Mouse (Mus musculus) thymus, postnatal 36 days (tissue): ENCODE measurements around the gene Mtf2.
"Not testable (repeated sequence)": the region's sequence is repeated elsewhere in the genome, so short reads cannot be mapped to it uniquely, and the experiment has no call there.

ENCODE experiments used
- DNase-seq, 2 experiments: peaks; one replicate each; pipeline ENCODE4 v3.0.0; 2022; ENCODE audit warnings: mixed read lengths in 2 of 2

Mtf2 gene

GRCm38 (mm10) chr5:108065465-108066411 lies at the start of gene Mtf2:
Gene Mtf2, plus strand, starts transcription at chr5:108065674.
- DNase-seq: peak; percentile 97

DNA sequence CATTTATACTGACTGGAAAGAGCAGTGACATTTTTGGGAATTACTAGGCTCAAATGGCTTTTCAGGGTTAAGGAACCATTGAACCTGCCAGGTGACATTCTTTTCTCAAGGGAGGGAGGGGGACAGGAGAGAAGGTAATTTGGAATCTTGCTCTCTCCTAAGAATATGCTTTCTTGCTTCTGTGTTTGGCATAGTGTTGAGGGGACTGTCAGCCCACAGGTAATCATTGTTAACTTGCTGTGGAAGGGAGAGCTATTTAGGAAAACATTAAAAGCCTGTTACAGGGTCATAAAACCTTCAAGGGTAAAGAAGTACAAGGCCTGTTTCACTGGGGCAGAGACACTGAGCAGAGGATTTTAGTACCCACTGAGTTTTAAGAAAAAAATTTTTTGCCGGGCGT lies 48.2 kb upstream of the Mtf2 start:
- no peak for DNase-seq

GRCm38 (mm10) chr5:108019367-108019766 lies 46.1 kb upstream of the Mtf2 start:
- no peak for DNase-seq

DNA sequence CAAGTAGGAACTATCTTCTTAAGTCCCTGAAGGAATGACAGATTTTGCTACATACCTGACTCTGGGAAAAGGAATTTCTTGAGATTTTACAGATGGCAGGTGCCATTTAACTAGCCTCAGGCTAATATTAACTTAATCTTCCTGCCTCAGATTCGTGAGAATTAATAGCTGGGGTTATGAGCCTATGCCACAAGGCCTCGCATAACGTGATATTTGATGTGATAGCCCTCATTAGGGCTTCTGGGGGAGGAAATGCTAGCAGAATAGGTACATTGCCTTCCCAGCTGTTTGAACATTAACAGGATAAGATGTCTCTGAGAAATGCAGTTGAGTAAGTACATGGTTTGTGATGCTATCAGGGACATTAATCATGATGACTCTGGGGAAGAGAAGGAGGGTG lies 44.1 kb upstream of the Mtf2 start:
- no peak for DNase-seq

GRCm38 (mm10) chr5:108028230-108028629 lies 37.2 kb upstream of the Mtf2 start:
- DNase-seq: no peak

- DNase-seq: not testable (repeated sequence)
These were observed 36.5 kb upstream of the Mtf2 start for GRCm38 (mm10) chr5:108028797-108029536.

GRCm38 (mm10) chr5:108029968-108030367 lies 35.5 kb upstream of the Mtf2 start:
- no peak for DNase-seq

GRCm38 (mm10) chr5:108031267-108031666 lies 34.2 kb upstream of the Mtf2 start:
- DNase-seq: no peak

DNA sequence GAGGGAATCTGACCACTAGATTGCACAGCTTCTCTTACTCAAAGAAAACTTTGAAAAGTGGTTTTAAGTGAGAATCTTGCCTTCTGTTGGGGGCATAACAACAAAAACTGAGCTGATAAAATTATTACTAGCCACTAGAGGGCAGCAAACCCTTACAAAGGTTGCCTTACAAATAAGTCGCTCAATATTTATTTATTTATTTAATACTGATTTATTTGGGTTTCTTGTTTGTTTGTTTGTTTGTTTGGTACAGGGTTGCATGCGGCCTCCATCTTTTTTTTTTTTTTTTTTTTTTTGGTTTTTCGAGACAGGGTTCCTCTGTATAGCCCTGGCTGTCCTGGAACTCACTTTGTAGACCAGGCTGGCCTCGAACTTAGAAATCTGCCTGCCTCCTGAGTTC lies 31.3 kb upstream of the Mtf2 start:
- DNase-seq: no peak

GRCm38 (mm10) chr5:108035523-108035922 lies 30.0 kb upstream of the Mtf2 start:
- DNase-seq: no peak

GRCm38 (mm10) chr5:108042061-108042460 lies 23.4 kb upstream of the Mtf2 start:
- DNase-seq: no peak

GRCm38 (mm10) chr5:108043908-108044307 lies 21.6 kb upstream of the Mtf2 start:
- no peak for DNase-seq

DNA sequence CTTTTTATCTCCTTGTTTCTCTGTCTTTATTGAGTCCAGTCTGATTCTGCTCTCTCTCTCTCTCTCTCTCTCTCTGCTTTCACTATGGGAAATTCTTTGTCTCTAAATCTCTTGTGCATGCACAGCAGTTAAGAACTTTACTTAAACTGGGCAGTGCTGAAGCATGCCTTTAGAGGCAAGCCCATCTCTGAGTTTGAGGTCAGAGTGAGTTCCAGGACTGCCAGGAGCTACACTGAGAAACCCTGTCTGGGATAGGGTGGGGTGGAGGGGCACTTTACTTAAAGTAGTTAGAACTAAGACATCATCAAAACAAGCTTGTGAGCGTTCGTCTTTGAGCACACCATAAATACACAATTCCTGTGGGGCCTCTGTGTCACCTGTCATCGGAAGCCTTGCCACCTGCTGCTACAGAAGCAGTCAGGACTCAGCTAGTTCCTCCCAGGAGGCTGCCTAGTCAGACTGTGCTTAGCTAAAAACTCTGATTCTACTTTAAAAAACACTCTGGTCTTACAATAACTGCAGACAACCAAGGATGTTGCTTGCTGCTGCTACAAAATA lies 15.7 kb upstream of the Mtf2 start:
- DNase-seq: peak; percentile 40 to 69

DNA sequence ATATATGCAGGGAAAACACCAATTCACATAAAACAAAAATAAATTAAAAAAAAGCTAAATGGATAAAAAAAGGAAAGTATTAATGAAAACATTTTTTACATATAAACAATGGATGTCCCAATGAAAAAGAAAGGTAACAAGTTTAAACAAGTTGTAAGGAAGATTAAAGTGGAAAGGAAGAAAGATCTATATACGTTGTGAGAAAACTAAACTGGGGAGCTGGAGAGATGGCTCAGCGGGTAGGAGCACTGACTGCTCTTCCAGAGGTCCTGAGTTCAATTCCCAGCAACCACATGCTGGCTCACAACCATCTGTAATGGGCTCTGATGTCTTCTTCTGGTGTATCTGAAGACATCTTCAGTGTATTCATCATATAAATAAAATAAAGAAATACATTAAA lies 14.4 kb upstream of the Mtf2 start:
- no peak for DNase-seq

DNA sequence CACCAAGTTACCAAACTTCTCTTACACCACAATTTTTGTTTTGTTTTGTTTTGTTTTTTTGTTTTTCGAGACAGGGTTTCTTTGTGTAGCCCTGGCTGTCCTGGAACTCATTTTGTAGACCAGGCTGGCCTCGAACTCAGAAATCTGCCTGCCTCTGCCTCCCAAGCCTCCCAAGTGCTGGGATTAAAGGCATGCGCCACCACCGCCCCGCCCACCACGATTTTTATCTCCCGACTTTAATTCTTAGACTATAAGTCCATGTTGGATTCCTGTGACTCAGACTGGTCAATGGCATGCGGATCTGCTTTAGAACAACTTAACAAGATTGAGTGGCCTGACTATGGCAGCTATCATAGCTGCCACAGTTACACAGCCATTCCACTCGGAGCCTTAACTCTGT lies 13.7 kb upstream of the Mtf2 start:
- not testable (repeated sequence) for DNase-seq

- no peak for DNase-seq
These were observed 13.3 kb upstream of the Mtf2 start for GRCm38 (mm10) chr5:108052200-108052599.

DNA sequence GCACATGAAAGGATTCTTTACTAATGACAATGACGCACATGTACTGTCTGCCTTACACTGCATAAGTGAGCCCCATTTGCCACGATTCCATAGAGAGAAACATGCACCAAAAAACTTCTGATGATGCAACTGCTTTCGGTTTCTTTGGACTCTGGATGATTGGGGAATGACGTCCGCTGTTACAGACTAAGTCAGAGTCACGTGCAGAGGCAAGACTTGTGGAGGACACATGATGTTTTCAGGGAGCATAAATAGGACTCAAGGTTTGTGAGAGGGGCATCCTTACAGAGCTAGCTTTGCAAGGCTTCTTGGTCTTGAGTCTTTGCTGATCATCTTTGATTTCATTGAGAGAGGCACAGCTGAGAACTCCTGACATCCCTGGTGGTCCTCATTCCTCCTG lies 11.9 kb upstream of the Mtf2 start:
- DNase-seq: no peak

GRCm38 (mm10) chr5:108060413-108060812 lies 5.1 kb upstream of the Mtf2 start:
- no peak for DNase-seq

GRCm38 (mm10) chr5:108072301-108072700 lies 6.8 kb downstream of the Mtf2 start:
- DNase-seq: no peak

DNA sequence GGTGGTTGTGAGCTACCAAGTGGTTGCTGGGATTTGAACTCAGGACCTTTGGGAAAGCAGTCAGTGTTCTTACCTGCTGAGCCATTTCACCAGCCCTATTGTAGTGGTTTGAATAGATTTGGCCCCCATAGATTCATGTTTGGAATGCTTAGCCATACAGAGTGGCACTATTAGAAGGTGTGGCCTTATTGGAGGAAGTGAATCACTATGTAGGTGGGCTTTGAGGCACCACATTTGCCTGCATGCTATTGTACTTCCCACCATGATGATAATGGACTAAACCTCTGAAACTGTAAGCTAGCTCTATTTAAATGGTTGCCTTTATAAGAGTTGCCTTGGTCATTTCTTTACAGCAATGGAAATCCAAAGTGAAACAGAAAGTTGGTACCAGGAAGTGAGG lies 10.8 kb downstream of the Mtf2 start:
- no peak for DNase-seq

- DNase-seq: no peak
These were observed 11.5 kb downstream of the Mtf2 start for GRCm38 (mm10) chr5:108076833-108077540.

DNA sequence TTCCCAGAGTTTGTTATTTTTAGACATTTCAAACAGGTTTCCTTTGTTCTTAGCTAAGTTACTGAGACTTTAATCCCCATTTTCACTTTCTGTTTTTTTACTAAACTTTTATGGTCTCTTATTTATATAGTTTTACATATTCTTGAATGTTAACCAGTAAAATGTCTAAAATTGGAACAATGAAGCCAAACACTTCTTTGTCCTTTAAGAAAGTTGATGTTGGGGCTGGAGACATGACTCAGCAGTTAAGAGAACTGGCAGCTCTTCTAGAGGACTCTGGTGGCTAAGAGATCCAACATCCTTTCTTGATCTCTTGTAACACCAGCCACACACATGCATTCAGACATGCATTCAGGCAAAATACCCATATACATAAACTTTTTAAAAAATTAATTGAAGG lies 14.1 kb downstream of the Mtf2 start:
- no peak for DNase-seq

- peak; percentile 13 to 32 for DNase-seq
These were observed 16.9 kb downstream of the Mtf2 start for GRCm38 (mm10) chr5:108082380-108082779.
